Mouse (Mus musculus) heart, adult 2 months (tissue): ENCODE results near the gene Pcolce. TPM values are rescaled to one million over a fixed set of nuclear protein-coding genes. Genes with fewer than 3 reads are reported as not detected.
"Not testable (repeated sequence)": the region's sequence is repeated elsewhere in the genome, so short reads cannot be mapped to it uniquely, and the experiment has no call there.

Experiments used
- DNase-seq, 2 experiments: peaks; one replicate each; pipeline ENCODE4 v3.0.0; 2021
- H3K27ac ChIP-seq: fragments of 200-600 bp; 2 replicates; pipeline ENCODE4 v1.8.1; 2022
- H3K27me3 ChIP-seq: fragments of 200-500 bp; 2 replicates; pipeline ENCODE4 v1.6.1; 2012; ENCODE audit warnings: mild to moderate bottlenecking, low read length, inconsistent platforms, mixed read lengths; ENCODE audit not compliant: control insufficient read depth, insufficient read depth
- H3K36me3 ChIP-seq: fragments of 200-500 bp; 2 replicates; pipeline ENCODE4 v1.6.1; 2012; ENCODE audit warnings: low read length, inconsistent platforms; ENCODE audit not compliant: control insufficient read depth, insufficient read depth
- H3K4me1 ChIP-seq: fragments of 200-500 bp; 2 replicates; pipeline ENCODE4 v1.6.1; 2011; ENCODE audit warnings: low read length; ENCODE audit not compliant: control insufficient read depth, insufficient read depth
- H3K4me3 ChIP-seq: fragments of 200-600 bp; 2 replicates; pipeline ENCODE4 v1.8.1; 2022
- H3K79me2 ChIP-seq: fragments of 200-500 bp; replicated peaks from 2 replicates; pipeline ENCODE4 v1.6.1; 2012; ENCODE audit warnings: mild to moderate bottlenecking, inconsistent platforms, low read length, moderate library complexity, mixed read lengths; ENCODE audit not compliant: control insufficient read depth, insufficient read depth
- H3K9ac ChIP-seq: fragments of 200-500 bp; 2 replicates; pipeline ENCODE4 v1.6.1; 2012; ENCODE audit warnings: low read depth, mild to moderate bottlenecking, control low read depth, inconsistent platforms, low read length, mixed read lengths
- CTCF ChIP-seq: fragments of 200-600 bp; IDR thresholded peaks from 2 replicates; pipeline ENCODE4 v1.8.1; 2022; ENCODE audit warnings: antibody characterized with exemption, mild to moderate bottlenecking, moderate library complexity
- EP300 ChIP-seq: fragments of 200-500 bp; IDR thresholded peaks from 2 replicates; pipeline ENCODE4 v1.6.1; 2011; ENCODE audit warnings: low read depth, low read length, control low read depth; ENCODE audit not compliant: insufficient read depth
- POLR2A ChIP-seq: fragments of 200-500 bp; IDR thresholded peaks from 2 replicates; pipeline ENCODE4 v1.6.1; 2011; ENCODE audit warnings: mild to moderate bottlenecking, low read depth, low read length, control low read depth; ENCODE audit not compliant: insufficient read depth
- WGBS: fragments of 180-500 bp; shearing (Covaris S2); methylation state at CpG from one replicate; pipeline ENCODE4 v1.1.7; 2018; 5-methylcytosine and 5-hydroxymethylcytosine counted together
- intact Hi-C: fragments of 180-260 bp; cut with DNase I; formaldehyde crosslinking; loops from one replicate; pipeline ENCODE4 v1.15.1; 2025
- polyA plus RNA-seq: library from polyadenylated mRNA; depleted of rRNA; stranded (reverse); fragments of >200 nt; gene quantifications from 2 replicates; pipeline ENCODE4 v1.2.3, GENCODE M21; 2012
- total RNA-seq, 2 experiments: library from RNA; stranded (reverse); gene quantifications; 2 replicates each; pipeline ENCODE4 v1.2.3; 2021

The Pcolce gene
- total and polyA plus RNA-seq, 3 experiments, result 35.9 to 109 (median 50.8) TPM

DNA sequence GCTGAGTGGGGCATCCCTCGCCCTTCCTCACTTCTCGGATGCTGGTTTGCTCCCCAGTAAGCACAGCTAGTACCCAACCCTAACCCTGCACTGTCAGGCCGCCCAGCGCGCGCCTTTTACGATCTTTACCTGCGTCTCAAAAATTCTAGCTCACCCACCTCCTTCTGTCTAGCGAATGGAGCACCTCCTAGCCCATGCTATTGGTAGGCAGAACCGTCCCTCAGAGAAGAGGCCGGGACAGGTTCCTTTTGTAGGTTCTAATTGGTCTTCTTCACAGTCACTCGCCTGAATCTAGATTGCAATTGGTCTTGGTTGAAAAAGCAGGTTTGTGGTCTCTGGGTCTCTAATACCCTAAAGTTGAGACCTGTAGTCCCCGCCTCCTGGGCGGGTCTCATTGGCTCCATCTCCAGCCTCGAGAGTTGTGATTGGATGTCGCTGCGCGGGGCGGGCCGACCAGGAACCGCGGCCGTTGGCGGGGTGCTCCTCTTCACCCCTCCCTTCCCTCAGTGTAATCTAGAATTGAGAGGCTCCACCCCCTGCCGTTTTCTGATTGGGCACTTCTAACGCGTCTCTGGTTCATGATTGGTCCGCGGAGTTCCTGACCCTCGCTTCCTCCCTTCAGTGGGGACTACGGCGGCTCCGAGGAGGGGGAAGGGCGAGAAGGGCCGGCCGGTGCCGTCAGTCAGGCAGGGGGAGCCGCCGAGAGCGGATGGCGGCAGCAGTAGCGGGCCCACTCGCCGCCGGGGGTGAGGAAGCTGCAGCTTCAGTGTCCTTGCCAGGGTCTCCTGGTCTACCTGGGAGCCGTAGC is 15.1 kb upstream of the Pcolce start, which contains the start of the genes Fbxo24, Lrch4 and Gm20605:
Fbxo24 (minus strand) TSS at position 505 of the 808 bp plus-strand sequence.
Lrch4 (plus strand) TSS at position 624 of the 808 bp plus-strand sequence.
Gm20605 (plus strand) TSS at position 678 of the 808 bp plus-strand sequence.
- Histone ChIP-seq H3K9ac (peak within 1 kb of the TSS; percentile 90), H3K27me3 (no peaks in the 10 kb centered on the region), H3K27ac (peak within 1 kb of the TSS; percentile 94), H3K36me3 (no peaks in the 10 kb centered on the region), H3K4me3 (peak within 1 kb of the TSS; percentile 95), H3K4me1 (peaks cover 12% of the 10 kb centered on the region), H3K79me2 (no peaks in the 10 kb centered on the region; the same call in none of the 2 replicates)
- DNase-seq, result peak; percentile 98 to 100
- intact Hi-C loops, result loop anchor here (1.0 to 2.0 kb wide), 3 partner anchors 18 to 96 kb away; partner anchors contain the start of genes Epo, Gnb2 and Mospd3
- TF ChIP-seq EP300 (peak; percentile 68; the same call in 1 of the 2 replicates), POLR2A (peak; percentile 95), CTCF (peak; percentile 16; the same call in 1 of the 2 replicates)
- under 1% methylated on average over 46 of the region's 46 CpGs for WGBS

DNA sequence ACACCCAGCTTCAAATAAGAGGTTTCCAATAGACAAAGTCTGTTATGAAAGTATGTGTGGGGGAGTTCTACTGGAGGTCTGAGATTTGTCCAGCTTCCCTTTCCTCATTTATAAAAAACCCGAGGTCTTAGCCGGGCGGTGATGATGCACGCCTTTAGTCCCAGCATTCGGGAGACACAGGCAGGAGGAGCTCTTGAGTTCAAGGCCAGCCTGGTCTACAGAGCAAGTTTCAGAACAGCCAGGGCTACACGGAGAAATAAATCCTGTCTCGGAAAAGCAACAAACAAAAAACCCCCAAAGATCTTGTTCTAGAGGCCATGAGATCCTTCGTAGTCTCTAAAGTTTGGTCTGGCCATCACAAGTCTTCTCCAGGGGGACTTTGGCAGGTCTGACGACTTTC is 14.4 kb upstream of the Pcolce start:
- intact Hi-C loops, result loop anchor here (1.0 to 2.0 kb wide), 3 partner anchors 18 to 95 kb away; partner anchors contain the start of genes Epo, Gnb2 and Mospd3
- peak in 1 of 2 experiments; percentile 64 for DNase-seq
- Histone ChIP-seq H3K4me1 (peaks cover 12% of the 10 kb centered on the region), H3K27me3 (no peaks in the 10 kb centered on the region), H3K27ac (peak overlapping the region; percentile 93), H3K9ac (peak overlapping the region; percentile 72), H3K36me3 (no peaks in the 10 kb centered on the region), H3K79me2 (no peaks in the 10 kb centered on the region; the same call in none of the 2 replicates), H3K4me3 (peak overlapping the region; percentile 95)
- WGBS, result under 1% methylated on average over 9 of the region's 9 CpGs
- TF ChIP-seq EP300, result no peak
- peak; percentile 33; the same call in 1 of the 2 replicates for TF ChIP-seq POLR2A
- peak; percentile 41 for TF ChIP-seq CTCF

DNA sequence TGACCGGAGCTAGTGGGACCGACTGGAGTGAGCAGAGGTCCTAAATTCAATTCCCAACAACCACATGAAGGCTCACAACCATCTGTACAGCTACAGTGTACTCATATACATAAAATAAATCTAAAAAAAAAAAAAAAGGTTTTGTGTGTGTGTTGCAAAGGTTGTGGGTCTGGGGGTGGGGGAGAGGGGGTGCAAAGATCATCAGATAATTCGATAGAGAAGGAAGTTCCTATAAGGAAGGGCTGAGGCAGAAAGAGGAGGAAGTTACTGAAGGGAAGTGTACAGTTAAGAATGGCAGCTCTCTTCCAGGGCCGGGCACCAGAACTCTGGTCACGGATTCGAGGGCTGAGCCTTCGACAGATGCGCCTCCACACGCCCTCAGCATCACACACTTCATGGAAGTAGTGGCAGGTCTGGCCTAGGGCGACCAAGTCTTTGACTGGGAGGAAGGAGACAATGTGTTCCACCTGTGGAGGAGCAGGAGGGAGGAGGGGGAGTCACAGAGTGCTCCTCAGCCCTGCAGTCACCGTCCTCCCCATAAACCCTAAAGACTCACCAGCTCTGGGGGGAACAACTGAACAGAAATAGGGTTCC is 10.4 kb upstream of the Pcolce start:
- 60% methylated on average over 11 of the region's 11 CpGs for WGBS
- Histone ChIP-seq H3K27me3 (no peaks in the 10 kb centered on the region), H3K4me3 (no peak overlapping the region), H3K9ac (no peak overlapping the region), H3K36me3 (no peaks in the 10 kb centered on the region), H3K79me2 (no peaks in the 10 kb centered on the region), H3K27ac (no peak overlapping the region), H3K4me1 (peaks cover 1% of the 10 kb centered on the region)
- intact Hi-C loops, result no loop called here
- no peak for TF ChIP-seq CTCF
- no peak for DNase-seq

DNA sequence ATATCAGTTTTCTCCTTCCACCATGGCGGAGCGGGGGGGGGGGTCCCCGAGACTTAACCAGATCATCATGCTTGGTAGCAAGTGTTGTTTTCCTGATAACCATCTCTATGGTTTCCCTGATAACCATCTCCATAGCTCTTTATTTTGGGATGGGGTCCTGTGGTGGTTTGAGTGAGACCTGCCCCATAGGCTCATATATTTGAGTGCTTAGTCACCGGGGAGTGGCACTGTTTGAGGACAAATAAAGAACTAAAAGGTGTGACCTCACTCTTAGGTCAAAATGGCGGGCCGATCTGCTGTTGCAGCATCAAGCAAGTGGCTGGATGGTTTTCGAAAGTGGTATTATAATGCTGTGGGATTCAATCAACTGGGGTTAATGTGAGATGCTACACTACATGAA is 1.8 kb upstream of the Pcolce start:
- no peaks in the 10 kb centered on the region for H3K36me3 ChIP-seq
- intact Hi-C loops, result no loop called here
- WGBS, result 84% methylated on average over 7 of the region's 7 CpGs

DNA sequence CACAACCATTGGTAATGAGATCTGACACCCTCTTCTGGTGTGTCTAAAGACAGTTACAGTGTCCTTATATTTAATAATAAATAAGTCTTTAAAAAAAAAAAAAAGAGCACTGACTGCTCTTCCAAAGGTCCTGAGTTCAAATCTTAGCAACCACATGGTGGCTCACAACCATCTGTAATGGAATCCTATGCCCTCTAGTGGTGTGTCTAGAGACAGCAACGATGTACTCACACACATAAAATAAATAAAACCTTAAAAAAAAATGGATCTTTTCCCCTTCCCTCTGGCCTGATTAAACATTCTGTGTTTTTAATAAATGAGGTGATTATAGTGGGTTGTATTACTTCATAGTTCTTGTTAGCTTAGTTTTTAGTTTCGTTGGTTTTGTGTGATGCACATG is 1.3 kb upstream of the Pcolce start:
- H3K27me3 ChIP-seq, H3K4me1 ChIP-seq, H3K9ac ChIP-seq, H3K4me3 ChIP-seq, H3K79me2 ChIP-seq, intact Hi-C loops, H3K27ac ChIP-seq, H3K36me3 ChIP-seq, DNase-seq: not testable (repeated sequence)
- whole genome bisulfite sequencing, result 96% methylated on average over 2 of the region's 2 CpGs
- peak; percentile 38 for TF ChIP-seq CTCF

More for the DNA sequence above, 1.8 kb upstream of the Pcolce start:
- DNase-seq, result no peak
- H3K4me3 ChIP-seq, result no peak overlapping the region
- no peaks in the 10 kb centered on the region for H3K27me3 ChIP-seq
- no peak overlapping the region for H3K27ac ChIP-seq
- no peak overlapping the region for H3K9ac ChIP-seq
- H3K79me2 ChIP-seq, result no peaks in the 10 kb centered on the region
- H3K4me1 ChIP-seq, result peaks cover 8% of the 10 kb centered on the region
- TF ChIP-seq POLR2A, result no peak
- TF ChIP-seq CTCF, result no peak
- TF ChIP-seq EP300, result no peak

DNA sequence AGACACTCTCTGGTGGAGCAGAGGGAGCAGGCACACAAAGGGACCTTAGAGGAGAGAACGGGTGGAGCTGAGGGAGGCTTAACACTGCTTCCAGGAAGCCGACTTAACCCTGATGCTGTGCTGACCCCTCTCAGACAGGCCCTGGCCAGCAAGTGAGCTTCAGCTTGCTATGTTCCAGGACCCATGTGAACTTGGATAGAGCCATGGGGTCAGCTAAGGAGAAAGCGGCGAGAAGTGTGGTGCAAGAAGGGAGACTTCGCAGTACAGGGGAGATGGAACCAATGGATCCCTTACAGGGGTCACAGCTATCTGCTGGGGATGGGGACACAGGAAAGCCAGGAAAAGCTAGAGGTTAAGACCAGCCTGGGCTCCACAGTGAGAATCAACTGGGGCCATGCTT is 508 bp downstream of the Pcolce start:
- no peaks in the 10 kb centered on the region for H3K27me3 ChIP-seq
- H3K36me3 ChIP-seq, result no peaks in the 10 kb centered on the region
- no peaks in the 10 kb centered on the region for H3K79me2 ChIP-seq
- peaks cover 10% of the 10 kb centered on the region for H3K4me1 ChIP-seq
- intact Hi-C loops, result no loop called here
- DNase-seq, result peak; percentile 41 to 47
- TF ChIP-seq POLR2A, result 0 out of 2 replicates have a peak, but pooled peaks have one; percentile 31
- TF ChIP-seq EP300, result no peak
- H3K9ac ChIP-seq, result no peak overlapping the region
- H3K27ac ChIP-seq, result peak overlapping the region; percentile 20; the same call in 1 of the 2 replicates
- no peak overlapping the region for H3K4me3 ChIP-seq
- 72% methylated on average over 5 of the region's 5 CpGs for WGBS
